Mouse (Mus musculus) heart, postnatal 10 days (tissue): Measurements from ENCODE around the gene Gpr143. TPM values are rescaled to one million over a fixed set of nuclear protein-coding genes. Genes with fewer than 3 reads are reported as not detected.
"Not testable (repeated sequence)": the region's sequence is repeated elsewhere in the genome, so short reads cannot be mapped to it uniquely, and the experiment has no call there.

Experiments
- DNase-seq, 2 experiments: peaks; one replicate each; pipeline ENCODE4 v3.0.0; 2021
- intact Hi-C: fragments of 180-260 bp; cut with DNase I; formaldehyde crosslinking; loops from one replicate; pipeline ENCODE4 v1.15.1; 2025
- total RNA-seq, 2 experiments: library from RNA; stranded (reverse); gene quantifications; 2 replicates each; pipeline ENCODE4 v1.2.3; 2021

The Gpr143 gene
- total RNA-seq = not detected

DNA sequence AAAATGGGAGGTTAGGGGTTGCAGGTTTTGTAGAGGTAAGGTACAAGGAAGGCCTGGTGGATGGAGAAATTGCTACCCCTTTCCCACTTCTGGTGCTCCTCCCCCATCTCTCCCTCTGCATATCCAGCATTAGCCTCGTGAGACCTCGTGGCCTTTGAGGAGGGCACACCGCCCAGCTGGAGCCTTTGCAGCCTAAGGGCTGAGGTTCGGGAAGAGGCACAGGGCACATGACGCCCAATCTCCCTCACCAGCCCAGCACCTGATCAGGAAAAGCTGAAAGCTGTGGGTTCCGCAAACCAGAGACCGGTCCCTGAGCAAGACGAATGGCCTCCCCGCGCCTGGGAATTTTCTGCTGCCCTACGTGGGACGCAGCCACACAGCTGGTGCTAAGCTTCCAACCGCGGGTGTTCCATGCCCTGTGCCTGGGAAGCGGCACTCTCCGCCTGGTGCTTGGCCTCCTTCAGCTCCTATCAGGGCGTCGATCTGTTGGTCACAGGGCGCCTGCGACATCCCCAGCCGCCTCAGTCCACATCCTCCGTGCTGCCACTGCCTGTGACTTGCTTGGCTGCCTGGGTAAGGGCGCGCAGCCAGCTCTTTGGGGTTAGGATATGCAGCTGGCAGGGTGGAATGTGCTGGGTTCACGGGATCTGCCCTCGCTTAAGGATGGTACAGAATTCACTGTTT, at the start of gene Gpr143:
Gene Gpr143, plus strand, starts transcription at position 202 of the 684 bp plus-strand sequence.
- peak; percentile 9 for DNase-seq

DNA sequence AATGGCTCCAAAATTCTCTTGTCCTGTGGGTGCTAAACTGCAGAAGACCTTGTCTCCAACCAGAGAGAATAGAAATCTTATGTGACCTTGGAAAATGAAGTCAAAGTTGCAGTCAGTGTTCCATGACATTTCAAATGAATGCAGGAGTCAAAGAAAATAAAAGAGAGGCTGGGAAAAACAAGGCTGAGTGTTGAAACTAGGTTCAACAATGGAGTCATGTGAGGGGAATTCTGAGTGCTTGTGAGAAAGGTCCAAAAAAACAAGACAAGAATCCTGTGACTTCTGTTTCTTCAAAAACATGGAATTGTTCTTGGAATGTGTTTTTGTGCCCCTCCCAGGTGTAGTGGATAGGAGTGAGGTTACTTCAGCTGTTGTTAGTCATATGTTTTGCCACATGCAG, 46.4 kb upstream of the Gpr143 start:
- intact Hi-C loops = no loop called here
- no peak for DNase-seq

More for the DNA sequence above, at the start of gene Gpr143:
- intact Hi-C loops = no loop called here

GRCm38 (mm10) chrX:152738191-152738590, 43.5 kb upstream of the Gpr143 start:
- intact Hi-C loops = no loop called here
- DNase-seq = no peak

DNA sequence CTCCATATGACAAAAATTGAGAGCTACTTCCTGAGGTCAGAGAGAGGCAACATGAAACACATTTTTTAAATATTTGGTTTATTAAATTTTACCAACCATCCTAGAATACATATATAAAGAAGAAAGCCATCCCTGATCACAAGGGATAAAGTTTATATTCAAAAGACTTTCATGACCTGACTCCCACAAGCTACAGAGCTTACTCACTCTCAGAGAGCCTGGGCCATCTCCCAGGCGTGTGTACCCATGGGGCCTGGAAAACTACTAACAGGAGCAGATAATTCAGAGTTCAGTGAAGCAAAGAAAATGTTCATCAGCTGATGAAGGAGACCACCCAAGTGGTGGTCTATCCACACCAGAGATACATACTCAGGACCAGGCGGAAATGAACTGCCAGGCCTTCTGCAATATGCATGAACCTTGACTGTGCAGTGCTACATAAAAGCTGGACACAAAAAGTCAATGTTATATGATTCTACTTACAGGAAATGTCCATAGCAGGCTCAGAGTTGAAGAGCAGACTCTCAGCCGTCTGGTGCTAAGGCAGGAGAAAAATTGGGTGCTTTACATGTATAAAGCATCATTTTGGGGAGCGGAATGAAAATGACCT, 42.9 kb upstream of the Gpr143 start:
- intact Hi-C loops = no loop called here
- DNase-seq = no peak

- intact Hi-C loops = no loop called here
Measured at GRCm38 (mm10) chrX:152743642-152744041, 38.1 kb upstream of the Gpr143 start.

DNA sequence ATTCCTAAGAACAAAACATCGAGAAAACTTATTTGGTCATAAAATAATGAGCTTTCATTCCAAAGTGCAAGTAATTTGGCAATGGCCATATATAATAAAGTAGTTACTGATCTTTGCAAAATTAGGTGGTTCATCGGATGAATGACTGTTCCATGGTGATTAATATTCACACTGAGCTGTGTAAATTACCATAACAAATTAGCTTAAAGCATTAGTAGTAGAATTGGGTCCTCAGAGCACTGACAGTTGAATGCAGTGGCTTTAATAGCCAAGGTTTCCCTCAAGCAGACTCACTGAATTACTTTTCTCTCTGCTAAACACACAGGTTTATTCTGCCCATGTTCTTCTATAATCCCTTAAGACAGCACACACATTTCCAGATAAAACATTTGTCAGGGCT, 35.8 kb upstream of the Gpr143 start:
- intact Hi-C loops = no loop called here
- no peak for DNase-seq

More at GRCm38 (mm10) chrX:152743642-152744041, 38.1 kb upstream of the Gpr143 start:
- DNase-seq = no peak

DNA sequence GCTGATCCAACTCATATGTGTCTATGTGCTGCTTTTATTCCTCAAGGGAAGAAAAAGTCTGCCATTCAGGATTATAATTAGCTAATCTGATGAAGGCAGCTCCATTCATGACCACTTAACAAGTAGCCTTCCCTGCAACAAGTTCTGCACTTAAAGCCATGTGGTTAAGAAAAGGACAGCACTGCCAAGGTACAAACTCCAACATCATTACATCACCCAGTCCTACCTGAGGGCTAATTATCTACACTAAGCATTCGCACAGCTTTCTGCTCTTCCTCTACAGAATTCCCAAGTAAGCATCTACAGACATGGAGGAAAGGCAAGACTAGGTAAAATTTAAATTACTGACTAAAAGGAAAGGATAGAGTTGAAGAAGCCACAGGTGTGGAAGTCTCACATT, 25.9 kb upstream of the Gpr143 start:
- DNase-seq = no peak
- intact Hi-C loops = no loop called here

GRCm38 (mm10) chrX:152756293-152756692, 25.4 kb upstream of the Gpr143 start:
- DNase-seq = no peak
- intact Hi-C loops = no loop called here

DNA sequence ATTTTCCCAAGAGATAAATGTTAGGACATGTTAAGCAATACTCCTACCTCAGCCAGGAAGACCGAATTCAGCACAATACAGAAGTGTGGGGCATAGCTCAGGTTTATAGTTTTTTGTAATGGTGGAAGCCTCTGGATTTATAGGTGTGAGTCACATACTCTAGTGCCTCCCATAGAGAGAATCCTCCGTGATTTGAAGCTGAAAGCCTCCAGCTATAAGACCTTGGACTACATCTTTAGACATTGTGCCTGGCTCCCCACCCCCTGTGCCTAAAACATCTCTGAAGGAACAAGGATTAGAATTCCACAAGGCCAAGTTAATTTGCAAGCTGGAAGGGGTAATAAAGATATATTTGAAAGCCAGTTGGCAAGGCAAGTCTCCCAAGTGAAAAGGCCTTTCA, 19.3 kb upstream of the Gpr143 start:
- intact Hi-C loops = no loop called here

DNA sequence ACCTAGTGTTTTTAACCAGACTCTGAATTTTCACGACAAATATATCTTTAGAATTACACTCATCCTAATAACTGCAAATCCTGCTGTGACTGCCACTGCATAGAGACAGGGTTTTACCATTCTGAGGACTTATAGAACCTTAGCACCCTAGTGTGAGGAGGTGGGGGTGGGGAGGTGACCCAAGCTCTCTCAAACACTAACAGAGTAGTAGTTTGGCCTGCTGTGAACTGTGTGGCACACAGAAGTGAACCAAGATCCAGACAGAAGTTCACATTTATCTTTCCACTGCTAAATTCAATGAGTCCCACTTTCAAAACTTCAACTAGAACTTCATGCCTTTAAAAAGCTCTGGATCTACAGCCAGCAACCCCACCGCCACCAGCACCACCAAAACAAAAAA, 18.9 kb upstream of the Gpr143 start:
- intact Hi-C loops = no loop called here
- DNase-seq = no peak

More for the DNA sequence above, 19.3 kb upstream of the Gpr143 start:
- DNase-seq = no peak

- intact Hi-C loops = no loop called here
Measured at GRCm38 (mm10) chrX:152764171-152764570, 17.6 kb upstream of the Gpr143 start.

GRCm38 (mm10) chrX:152768891-152769599, 12.7 kb upstream of the Gpr143 start, which contains the start of gene Shroom2:
TSS of gene Shroom2 (minus strand) at chrX:152769465.
- no peak for DNase-seq
- intact Hi-C loops = loop anchor here (5.0 kb wide), 1 partner anchor 62 kb away; no protein-coding TSS in a partner anchor

More at GRCm38 (mm10) chrX:152764171-152764570, 17.6 kb upstream of the Gpr143 start:
- no peak for DNase-seq

GRCm38 (mm10) chrX:152769600-152770157, 12.0 kb upstream of the Gpr143 start:
- DNase-seq = peak; percentile 61 to 63
- intact Hi-C loops = loop anchor here (5.0 kb wide), 1 partner anchor 62 kb away; no protein-coding TSS in a partner anchor

DNA sequence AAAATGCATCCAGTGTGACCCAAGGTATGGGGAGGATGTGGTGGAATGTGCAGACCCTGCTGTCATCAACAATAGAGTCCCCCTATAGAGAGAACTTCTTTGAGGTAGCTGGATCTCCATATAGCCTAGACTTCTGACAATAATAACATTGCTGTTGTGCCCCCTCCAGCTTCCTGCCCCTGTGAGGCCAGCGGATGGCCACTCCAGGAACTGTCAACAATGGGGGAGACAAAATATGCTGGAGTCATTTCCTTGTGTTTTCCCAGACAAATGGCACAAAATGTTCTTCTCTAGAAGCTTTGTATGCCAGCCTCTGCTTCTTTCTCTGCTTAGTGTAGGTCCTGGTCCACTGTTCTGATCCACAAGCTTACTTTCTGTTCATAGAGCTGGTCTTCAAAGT, 6.4 kb downstream of the Gpr143 start:
- intact Hi-C loops = no loop called here
- DNase-seq = no peak

DNA sequence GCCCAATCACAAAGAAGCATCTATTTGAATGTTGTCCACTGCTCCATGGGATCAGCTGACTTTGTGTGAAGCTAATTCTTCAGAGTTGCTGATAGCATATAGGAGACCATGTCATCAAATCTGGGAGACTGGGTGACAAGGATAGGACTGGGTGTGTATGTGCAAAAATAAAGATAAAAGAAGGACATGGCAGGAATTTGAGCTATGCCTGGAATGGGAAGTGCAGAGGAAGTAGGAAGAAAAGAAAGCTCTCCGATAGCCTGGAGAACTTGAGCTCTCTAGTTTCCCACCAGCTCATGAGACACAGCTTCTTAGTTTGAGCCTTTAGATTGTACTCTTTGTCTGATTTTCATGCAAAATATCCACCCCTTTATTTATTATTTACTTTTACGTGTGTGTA, 6.9 kb downstream of the Gpr143 start:
- DNase-seq = no peak
- intact Hi-C loops = no loop called here

DNA sequence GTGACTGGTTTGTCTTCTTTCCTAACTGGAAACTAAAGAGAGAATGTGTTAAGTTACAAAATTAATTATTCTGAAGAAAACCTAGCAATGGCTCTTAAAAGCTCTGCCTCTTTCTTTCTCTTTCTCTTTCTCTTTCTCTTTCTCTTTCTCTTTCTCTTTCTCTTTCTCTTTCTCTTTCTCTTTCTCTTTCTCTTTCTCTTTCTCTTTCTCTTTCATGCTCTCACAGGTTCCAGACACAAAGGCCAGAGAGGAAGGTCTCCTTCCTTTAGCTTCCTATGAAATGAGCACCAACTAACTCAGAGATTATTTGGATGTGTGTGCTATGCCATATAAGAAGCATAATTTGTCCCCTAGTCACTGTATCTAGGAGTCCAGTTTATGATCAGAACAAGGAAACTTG, 23.6 kb downstream of the Gpr143 start:
- intact Hi-C loops = no loop called here
- no peak for DNase-seq

DNA sequence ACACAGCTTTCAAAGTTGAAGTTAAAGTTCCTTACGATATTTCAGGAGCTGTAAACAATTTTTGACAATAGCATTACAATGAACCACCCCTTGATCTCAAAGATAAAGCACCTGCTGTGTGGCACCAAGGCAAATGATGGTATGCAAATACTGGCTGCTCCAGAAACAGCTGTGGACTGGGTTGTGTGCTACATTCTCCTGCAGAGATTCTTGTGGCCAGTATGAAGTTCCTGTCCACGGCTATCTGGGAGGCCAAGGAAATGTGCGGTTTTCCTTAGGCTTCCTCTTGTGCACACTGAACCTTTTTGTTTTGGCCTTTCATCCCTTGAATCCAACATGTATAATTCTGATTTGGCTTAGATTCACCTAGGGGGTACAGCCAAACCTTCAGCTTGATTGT, 31.6 kb downstream of the Gpr143 start:
- no peak for DNase-seq
- intact Hi-C loops = no loop called here

GRCm38 (mm10) chrX:152818996-152819395, 37.3 kb downstream of the Gpr143 start:
- intact Hi-C loops = loop anchor here (1.0 to 2.0 kb wide), 2 partner anchors 114 to 200 kb away; no protein-coding TSS in a partner anchor
- peak; percentile 5 to 36 for DNase-seq

- not testable (repeated sequence) for DNase-seq
- intact Hi-C loops = loop anchor here (10.0 kb wide), 1 partner anchor 566 kb away; no protein-coding TSS in a partner anchor
Measured at GRCm38 (mm10) chrX:152831003-152831550, 49.4 kb downstream of the Gpr143 start.

DNA sequence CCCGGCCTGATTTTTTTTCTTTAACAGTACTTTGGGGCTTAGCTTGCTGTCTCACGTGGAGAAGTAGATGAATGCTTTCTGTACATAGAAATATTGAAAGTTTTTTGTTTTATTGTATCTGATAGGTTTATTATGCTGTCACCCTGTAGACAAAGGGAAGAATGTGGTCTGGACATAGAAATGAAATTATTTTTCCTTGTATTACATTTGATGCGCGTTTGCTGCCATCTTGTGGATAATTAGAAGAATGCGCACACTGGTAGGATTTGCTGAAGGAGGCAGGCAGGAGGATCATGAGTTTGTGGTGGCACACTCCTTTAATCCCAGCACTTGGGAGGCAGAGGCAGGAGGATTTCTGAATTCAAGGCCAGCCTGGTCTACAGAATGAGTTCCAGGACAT, 53.2 kb downstream of the Gpr143 start:
- peak; percentile 32 to 41 for DNase-seq
- intact Hi-C loops = loop anchor here (10.0 kb wide), 1 partner anchor 570 kb away; no protein-coding TSS in a partner anchor
